Mouse (Mus musculus) heart, embryonic 14.5 days (tissue): ENCODE results near the gene Selenos. TPM values are rescaled to one million over a fixed set of nuclear protein-coding genes. Genes with fewer than 3 reads are reported as not detected.

Experiments used
- ATAC-seq: fragments of 200-750 bp; cut with Nextera tagmentation; 2 replicates; pipeline ENCODE4 v1.8.0; 2017; ENCODE audit warnings: low read depth, moderate TSS enrichment; ENCODE audit not compliant: insufficient number of reproducible peaks, insufficient read depth, low FRiP score
- H3K27ac ChIP-seq, 2 experiments: fragments of 200-500 bp in 1 of 2; fragments of 300-500 bp in 1 of 2; sonication (generic) in 1 of 2; replicated peaks in 1 of 2; 2 replicates each; pipeline ENCODE4 v1.5.1; 2012 to 2014; ENCODE audit warnings: low read depth in 2 of 2, low read length in 2 of 2, control low read depth in 1 of 2, mild to moderate bottlenecking in 1 of 2, mixed read lengths in 1 of 2; ENCODE audit not compliant: control insufficient read depth in 1 of 2, insufficient read depth in 1 of 2
- H3K27me3 ChIP-seq: fragments of 300-500 bp; sonication (generic); 2 replicates; pipeline ENCODE4 v1.6.1; 2014; ENCODE audit warnings: mild to moderate bottlenecking, low read length, control low read depth; ENCODE audit not compliant: control insufficient read depth, insufficient read depth
- H3K36me3 ChIP-seq: fragments of 300-500 bp; sonication (generic); 2 replicates; pipeline ENCODE4 v1.6.1; 2014; ENCODE audit warnings: mild to moderate bottlenecking, control low read depth, low read length, mixed read lengths; ENCODE audit not compliant: control insufficient read depth, insufficient read depth
- H3K4me1 ChIP-seq, 2 experiments: fragments of 200-500 bp in 1 of 2; fragments of 300-500 bp in 1 of 2; sonication (generic) in 1 of 2; 2 replicates each; pipeline ENCODE4 v1.6.1; 2012 to 2014; ENCODE audit warnings: low read length in 2 of 2, control low read depth in 1 of 2, mixed read lengths in 1 of 2; ENCODE audit not compliant: control insufficient read depth in 2 of 2, insufficient read depth in 2 of 2
- H3K4me2 ChIP-seq: fragments of 300-500 bp; sonication (generic); 2 replicates; pipeline ENCODE4 v1.6.1; 2014; ENCODE audit warnings: mild to moderate bottlenecking, low read length
- H3K4me3 ChIP-seq, 2 experiments: fragments of 200-500 bp in 1 of 2; fragments of 300-500 bp in 1 of 2; sonication (generic) in 1 of 2; 2 replicates each; pipeline ENCODE4 v1.5.1; 2012 to 2014; ENCODE audit warnings: low read length in 2 of 2, mild to moderate bottlenecking in 2 of 2, control low read depth in 1 of 2, low read depth in 1 of 2, moderate library complexity in 1 of 2; ENCODE audit not compliant: control insufficient read depth in 1 of 2, insufficient read depth in 1 of 2
- H3K9ac ChIP-seq: fragments of 300-500 bp; sonication (generic); 2 replicates; pipeline ENCODE4 v1.6.1; 2014; ENCODE audit warnings: mild to moderate bottlenecking, low read length
- H3K9me3 ChIP-seq: fragments of 300-500 bp; sonication (generic); 2 replicates; pipeline ENCODE4 v1.6.1; 2016; ENCODE audit warnings: low read length, control low read depth; ENCODE audit not compliant: control insufficient read depth
- WGBS: fragments of 180-500 bp; shearing (Covaris S2); extraction: QIAGEN DNeasy Blood & Tissue Kit; methylation state at CpG from one replicate; pipeline ENCODE4 v1.1.7; 2014; 5-methylcytosine and 5-hydroxymethylcytosine counted together
- polyA plus RNA-seq: library from polyadenylated mRNA; unstranded; fragments of >200 nt; fragmentation: Nextera tagmentation; extraction: Ambion mirVana; gene quantifications from 2 replicates; pipeline ENCODE4 v1.2.1, GENCODE M21; 2014

Gene Selenos
- 63.1 and 66.7 TPM in 2 replicates for polyA plus RNA-seq

DNA sequence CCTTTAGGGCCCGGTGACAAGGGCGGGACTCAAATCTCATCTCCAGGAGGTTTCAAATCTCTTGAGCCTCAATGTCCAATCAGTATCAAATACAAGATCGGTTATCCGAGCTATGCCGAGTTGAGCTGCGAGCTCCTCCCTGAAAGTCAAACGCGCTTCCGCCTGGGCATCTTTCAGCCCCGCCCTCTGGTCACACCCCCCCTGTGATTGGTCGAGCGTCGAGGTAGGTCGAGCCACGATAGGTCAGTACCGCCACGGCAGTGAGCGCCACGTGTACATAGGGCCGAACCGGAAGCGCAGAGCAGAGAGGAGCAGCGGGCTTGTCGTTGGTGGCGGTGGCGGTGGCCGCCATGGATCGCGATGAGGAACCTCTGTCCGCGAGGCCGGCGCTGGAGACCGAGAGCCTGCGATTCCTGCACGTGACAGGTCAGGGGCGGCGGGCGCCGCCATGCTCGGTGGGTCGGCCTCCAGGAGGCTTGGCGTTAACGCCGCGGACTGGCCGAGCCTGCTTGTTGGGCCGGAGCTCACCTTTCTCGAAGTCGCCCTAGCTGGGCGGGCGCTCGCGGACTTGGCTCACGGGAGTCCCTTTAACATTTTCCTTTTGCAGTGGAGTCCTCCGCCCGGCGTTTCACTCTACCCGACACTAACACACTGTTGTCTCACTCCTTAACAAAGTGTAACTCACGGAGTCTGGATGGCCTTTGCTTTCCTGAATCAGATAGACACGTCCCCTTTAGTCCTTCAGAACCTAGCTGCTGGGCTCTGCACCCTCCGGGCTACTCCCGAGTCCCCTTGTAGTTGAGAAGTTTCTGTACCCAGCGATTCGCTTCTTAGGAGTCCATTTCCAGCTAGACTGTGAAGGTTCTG lies at the start of gene Selenos:
Gene Selenos (plus strand): TSS at position 286 of the 867 bp plus-strand sequence.
- Histone ChIP-seq H3K9ac (peak within 1 kb of the TSS; percentile 88), H3K36me3 (peaks cover 48% of the 10 kb centered on the region), H3K27ac (peak within 1 kb of the TSS; percentile 62 to 78), H3K4me1 (peaks cover 3 to 13% of the 10 kb centered on the region in 2 experiments; a peak in 3 of 4 replicates), H3K4me3 (peak within 1 kb of the TSS; percentile 78 to 82), H3K9me3 (no peaks in the 10 kb centered on the region), H3K27me3 (no peaks in the 10 kb centered on the region), H3K4me2 (peak within 1 kb of the TSS; percentile 87)
- under 1% methylated on average over 65 of the region's 65 CpGs for WGBS
- ATAC-seq = peak; percentile 99

DNA sequence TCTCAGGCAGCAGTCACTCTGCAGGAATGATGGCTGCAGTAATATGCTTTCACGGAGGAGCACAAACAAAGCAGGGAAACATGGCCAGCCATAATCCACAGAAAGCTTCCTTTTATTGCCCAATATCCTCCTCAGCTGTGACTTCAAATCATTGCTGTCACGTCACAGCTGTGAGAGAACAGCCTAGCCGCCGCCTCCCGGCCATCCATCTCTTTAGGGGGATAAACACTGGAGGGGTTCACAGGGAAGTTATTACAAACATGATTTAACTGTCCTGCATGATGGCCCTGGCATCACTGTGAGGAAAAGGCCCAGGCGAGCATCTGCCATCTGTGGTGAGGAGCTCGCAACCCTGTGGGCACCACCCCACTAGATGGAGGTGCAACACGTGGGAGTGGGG lies 42.6 kb upstream of the Selenos start:
- no peak overlapping the region for H3K27ac ChIP-seq
- no peaks in the 10 kb centered on the region for H3K27me3 ChIP-seq
- WGBS = 79% methylated on average over 8 of the region's 8 CpGs
- no peak for ATAC-seq
- H3K4me1 ChIP-seq = peaks cover 0 to 5% of the 10 kb centered on the region in 2 experiments; a peak in 2 of 4 replicates
- no peaks in the 10 kb centered on the region for H3K9me3 ChIP-seq
- H3K9ac ChIP-seq = no peak overlapping the region
- H3K4me3 ChIP-seq = no peak overlapping the region
- no peaks in the 10 kb centered on the region for H3K36me3 ChIP-seq
- no peak overlapping the region for H3K4me2 ChIP-seq

DNA sequence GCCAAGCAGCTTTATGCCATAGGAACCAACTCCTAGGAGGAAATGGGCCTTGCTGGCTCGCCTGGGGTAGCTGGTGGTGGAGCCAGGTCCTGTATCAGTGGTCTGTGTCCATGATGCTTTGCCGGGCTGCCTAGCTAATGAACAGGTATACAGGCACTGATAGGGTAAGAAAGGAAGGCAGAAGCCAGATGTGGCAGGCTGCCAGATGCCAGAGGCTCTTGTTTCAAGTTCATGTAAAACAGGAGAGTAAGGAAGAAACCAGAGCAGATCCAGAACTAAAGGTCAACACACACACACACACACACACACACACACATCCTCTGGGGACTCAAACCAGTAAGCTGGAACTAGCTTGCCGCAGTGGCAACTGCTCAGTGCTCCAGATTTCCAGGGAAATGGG lies 41.2 kb upstream of the Selenos start:
- no peaks in the 10 kb centered on the region for H3K9me3 ChIP-seq
- no peaks in the 10 kb centered on the region for H3K27me3 ChIP-seq
- no peaks in the 10 kb centered on the region for H3K36me3 ChIP-seq
- peaks cover 0 to 5% of the 10 kb centered on the region in 2 experiments; a peak in 2 of 4 replicates for H3K4me1 ChIP-seq
- no peak overlapping the region for H3K9ac ChIP-seq
- no peak overlapping the region for H3K4me3 ChIP-seq
- ATAC-seq = no peak
- no peak overlapping the region for H3K4me2 ChIP-seq
- 58% methylated on average over 3 of the region's 3 CpGs for WGBS
- no peak overlapping the region for H3K27ac ChIP-seq

DNA sequence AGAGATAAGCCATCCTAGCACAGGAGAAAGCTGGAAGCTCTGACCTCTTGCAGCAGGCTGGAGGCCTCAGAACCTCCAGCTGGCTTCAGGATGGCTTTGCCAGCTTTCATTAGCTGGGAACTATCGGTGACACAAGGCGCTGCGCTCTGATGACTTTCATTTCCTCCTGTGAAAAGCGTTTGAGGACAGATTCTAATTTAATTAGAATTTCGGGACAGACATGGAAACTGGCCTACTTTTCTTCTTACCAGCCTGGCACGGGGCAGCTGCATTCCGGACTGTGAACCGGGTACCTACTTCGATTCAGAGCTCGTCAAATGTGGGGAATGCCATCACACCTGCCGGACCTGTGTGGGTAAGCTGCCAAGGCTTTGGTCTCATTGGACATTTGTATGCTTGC lies 40.7 kb upstream of the Selenos start:
- 84% methylated on average over 11 of the region's 11 CpGs for WGBS
- Histone ChIP-seq H3K4me3 (no peak overlapping the region), H3K27me3 (no peaks in the 10 kb centered on the region; the same call in 1 of the 2 replicates), H3K27ac (no peak overlapping the region), H3K9me3 (no peaks in the 10 kb centered on the region), H3K4me2 (no peak overlapping the region), H3K4me1 (peaks cover 0 to 5% of the 10 kb centered on the region in 2 experiments; a peak in 2 of 4 replicates), H3K9ac (no peak overlapping the region), H3K36me3 (no peaks in the 10 kb centered on the region)
- no peak for ATAC-seq

DNA sequence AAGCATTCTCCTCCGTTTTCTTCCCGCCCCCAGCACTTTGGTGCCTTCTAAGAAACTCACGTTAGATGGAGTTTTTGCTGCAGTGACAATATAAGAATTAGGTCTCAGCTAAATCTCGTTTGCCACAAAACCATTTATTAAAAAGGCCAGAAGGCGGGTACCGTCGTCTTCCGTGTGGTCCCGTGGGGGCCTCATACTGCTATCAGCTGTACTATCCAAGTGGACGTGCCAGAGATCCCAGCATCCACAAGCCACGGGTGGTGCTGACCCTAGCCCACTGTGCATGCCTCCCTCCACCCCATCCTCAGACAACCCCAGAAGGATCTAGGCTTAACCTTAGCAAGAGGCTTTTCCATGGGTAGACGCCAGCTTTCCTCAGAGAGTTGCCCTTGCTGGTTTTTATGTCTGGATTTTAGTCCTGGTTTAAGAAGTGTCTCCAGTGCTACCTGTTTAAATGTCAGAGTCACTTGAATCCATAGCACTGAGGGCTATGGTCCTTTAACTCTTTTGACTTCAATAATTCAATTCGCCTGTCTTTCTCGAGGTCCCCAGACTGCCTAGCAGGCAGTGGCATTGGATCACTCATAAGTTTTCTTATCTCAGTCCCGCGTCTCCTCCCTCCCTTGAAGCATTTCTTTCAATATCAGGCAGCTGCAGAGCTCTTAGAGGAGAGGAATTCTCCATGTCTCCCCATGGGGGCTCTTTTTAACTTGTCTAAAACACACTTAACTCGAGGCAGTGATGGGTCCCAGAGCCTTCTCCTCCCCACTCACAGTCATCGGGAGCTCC lies 39.2 kb upstream of the Selenos start:
- Histone ChIP-seq H3K4me2 (no peak overlapping the region), H3K9me3 (no peaks in the 10 kb centered on the region), H3K36me3 (no peaks in the 10 kb centered on the region), H3K9ac (no peak overlapping the region), H3K4me1 (peaks cover 0 to 5% of the 10 kb centered on the region in 2 experiments; a peak in 2 of 4 replicates), H3K4me3 (no peak overlapping the region), H3K27ac (no peak overlapping the region), H3K27me3 (no peaks in the 10 kb centered on the region; the same call in 1 of the 2 replicates)
- WGBS = 63% methylated on average over 18 of the region's 18 CpGs
- ATAC-seq = no peak

DNA sequence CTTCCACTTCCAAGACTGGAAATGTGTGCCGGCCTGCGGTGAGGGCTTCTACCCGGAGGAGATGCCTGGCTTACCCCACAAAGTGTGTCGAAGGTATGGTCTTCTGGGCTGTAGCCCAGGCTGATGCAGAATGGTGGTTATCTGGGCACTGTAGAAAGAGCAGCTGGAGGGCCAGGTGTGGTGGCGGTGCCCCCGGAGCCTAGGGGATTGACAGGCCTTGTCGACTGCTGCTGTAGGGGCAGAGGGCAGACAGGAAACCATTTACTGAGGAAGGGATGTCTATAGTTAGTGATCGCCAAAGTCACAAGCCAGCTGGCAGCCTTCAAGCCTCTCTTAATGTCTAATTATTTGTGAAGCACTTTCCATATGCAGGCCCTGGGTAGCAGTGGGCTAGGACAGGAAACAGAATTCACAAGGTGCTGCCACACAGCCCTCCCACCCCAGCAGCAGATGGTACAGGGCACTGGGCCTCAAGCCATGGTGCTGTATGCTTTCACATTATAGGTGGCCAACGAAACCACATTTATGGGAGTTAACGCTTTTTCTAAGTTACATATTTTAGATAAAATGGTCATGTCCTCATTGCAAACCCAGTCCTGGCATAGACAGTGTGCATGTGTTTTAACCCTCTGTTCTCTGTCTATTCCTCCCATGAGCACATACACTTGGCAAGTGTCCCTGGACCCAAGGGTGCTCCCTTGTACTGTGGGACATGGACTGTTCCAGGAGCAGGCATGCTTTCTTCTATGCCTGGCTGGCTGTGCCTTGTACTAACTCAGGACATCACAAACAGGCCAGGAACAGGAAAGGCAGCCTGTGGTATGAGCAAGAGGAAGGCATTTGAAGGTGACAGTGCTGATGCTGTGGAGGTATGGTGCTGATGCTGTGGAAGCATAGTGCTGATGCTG lies 35.6 kb upstream of the Selenos start, which contains the start of gene Gm45213:
Gene Gm45213 (plus strand): TSS at position 51 of the 908 bp plus-strand sequence.
- ATAC-seq = no peak
- H3K9ac ChIP-seq = no peak within 1 kb of the TSS
- 80% methylated on average over 10 of the region's 10 CpGs for WGBS

More for the DNA sequence above, 35.6 kb upstream of the Selenos start, which contains the start of gene Gm45213:
- Histone ChIP-seq H3K4me2 (no peak within 1 kb of the TSS), H3K4me1 (peaks cover 0 to 2% of the 10 kb centered on the region in 2 experiments; a peak in 1 of 4 replicates), H3K27ac (no peak within 1 kb of the TSS), H3K36me3 (no peaks in the 10 kb centered on the region), H3K9me3 (no peaks in the 10 kb centered on the region), H3K27me3 (no peaks in the 10 kb centered on the region; the same call in 1 of the 2 replicates), H3K4me3 (no peak within 1 kb of the TSS)
